Mouse (Mus musculus) left cerebral cortex, postnatal 10 days (tissue): ENCODE results near the gene Megf11. TPM values are rescaled to one million over a fixed set of nuclear protein-coding genes. Genes with fewer than 3 reads are reported as not detected.
A peak's percentile ranks its signal among the peaks of the same experiment; 100 is the strongest.

Source experiments
- DNase-seq, 2 experiments: peaks; one replicate each; pipeline ENCODE4 v3.0.0; 2021 to 2022; ENCODE audit warnings: low spot score in 2 of 2, mixed read lengths in 1 of 2; ENCODE audit errors: extremely low spot score in 1 of 2
- intact Hi-C: fragments of 180-260 bp; cut with DNase I; formaldehyde crosslinking; loops from one replicate; pipeline ENCODE4 v1.15.1; 2025
- total RNA-seq, 2 experiments: library from RNA; stranded (reverse); gene quantifications; 2 replicates each; pipeline ENCODE4 v1.2.3; 2021

Gene Megf11
- 1 to 10 TPM; 7.3 to 9.1 TPM for total RNA-seq

DNA sequence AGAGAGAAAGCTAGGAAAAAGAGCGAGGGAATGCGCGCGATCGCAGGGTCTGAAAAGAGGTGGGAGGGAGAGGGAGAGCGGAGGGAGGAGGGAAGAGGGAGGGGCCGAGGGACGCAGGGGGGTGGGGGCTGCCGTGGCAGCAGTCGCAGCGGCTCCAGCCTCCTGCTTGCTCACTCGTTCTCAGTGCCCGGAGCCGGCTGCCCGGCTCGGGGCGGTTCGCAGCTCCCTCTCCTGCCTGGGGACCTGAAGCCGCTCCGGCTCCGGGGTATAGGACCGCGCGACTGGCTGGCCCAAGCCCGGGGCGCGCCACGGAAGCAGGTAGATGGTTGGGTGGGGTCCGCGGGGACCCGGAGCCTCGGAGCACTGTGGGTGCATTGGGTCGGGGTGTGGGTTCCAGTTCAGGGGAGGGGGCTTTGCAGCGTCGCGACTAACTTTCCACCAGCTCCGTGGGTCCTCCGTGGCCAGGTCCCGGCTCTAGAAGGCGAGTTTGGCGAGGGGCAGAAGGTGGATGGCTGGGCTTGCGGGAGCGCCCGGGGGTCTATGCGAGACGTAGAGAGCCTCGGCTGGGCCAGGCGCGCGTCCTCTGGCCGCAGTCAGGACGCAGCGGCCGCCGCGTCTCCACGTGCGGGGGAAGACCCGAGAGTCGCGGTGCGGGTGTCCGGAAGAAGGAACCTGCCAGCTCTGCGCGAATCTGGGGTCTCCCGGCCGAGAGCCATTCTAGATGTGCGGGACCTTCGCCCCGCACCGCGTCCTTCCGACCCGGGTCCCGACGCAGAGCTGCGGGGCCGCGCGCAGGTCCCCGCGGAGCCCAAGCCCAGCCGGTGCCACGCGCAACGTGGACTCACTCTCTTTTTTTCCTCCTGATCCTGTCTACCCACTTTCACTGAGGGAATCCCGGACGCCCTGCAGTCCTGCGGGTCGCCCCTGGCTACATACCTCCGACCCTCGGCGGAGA, at the start of gene Megf11:
Gene Megf11, plus strand, starts transcription at position 116 of the 955 bp plus-strand sequence.
- intact Hi-C loops: loop anchor here (5.0 kb wide), 1 partner anchor 117 kb away; no protein-coding TSS in a partner anchor

DNA sequence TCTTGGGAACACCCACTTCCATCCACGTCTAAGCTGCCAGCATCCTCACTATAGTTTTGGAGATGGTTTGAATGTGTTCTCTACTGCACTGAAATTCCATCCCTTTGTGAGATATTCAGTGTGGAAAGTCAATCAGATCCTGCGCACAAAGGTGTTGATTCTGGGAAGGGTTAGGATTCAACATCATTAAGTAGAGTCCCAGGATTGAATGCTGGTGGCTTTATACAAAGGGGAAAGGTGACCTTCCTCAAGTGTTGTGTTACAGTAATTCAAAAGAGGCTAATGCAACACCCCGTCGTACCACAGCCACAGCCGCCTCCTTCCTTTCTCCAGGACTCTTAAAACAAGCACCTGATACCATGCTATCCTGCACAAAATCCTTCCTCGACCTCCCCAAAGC, 49.6 kb upstream of the Megf11 start:
- no peak for DNase-seq

More for the DNA sequence above, at the start of gene Megf11:
- peak in 1 of 2 experiments; percentile 74 for DNase-seq

GRCm38 (mm10) chr9:64339361-64339760, 46.1 kb upstream of the Megf11 start:
- intact Hi-C loops: no loop called here

More for the DNA sequence above, 49.6 kb upstream of the Megf11 start:
- intact Hi-C loops: no loop called here

GRCm38 (mm10) chr9:64340351-64341253, 44.8 kb upstream of the Megf11 start:
- intact Hi-C loops: loop anchor here (5.0 kb wide), 2 partner anchors 397 to 622 kb away; partner anchors contain the start of genes Ints14 and Rab11a
- DNase-seq: peak; percentile 53 to 85

More at GRCm38 (mm10) chr9:64339361-64339760, 46.1 kb upstream of the Megf11 start:
- DNase-seq: no peak

DNA sequence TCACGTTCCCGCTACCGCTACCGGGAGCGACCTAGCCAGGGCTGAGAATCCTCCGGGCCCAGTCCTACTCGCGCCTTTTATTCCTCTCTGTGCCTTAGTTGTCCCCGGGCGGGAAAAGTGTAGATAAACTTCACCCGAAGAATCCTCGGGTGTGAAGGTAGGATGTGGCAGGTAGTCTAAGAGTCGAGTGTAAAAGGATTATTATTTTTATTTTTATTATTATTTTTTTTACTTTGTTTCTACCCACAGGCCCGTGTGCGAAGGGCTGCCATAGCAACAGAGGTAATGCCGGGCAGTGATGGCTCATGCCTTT, 44.2 kb upstream of the Megf11 start, which contains the start of gene Dis3l:
Gene Dis3l, minus strand, starts transcription at position 35 of the 313 bp plus-strand sequence.
- DNase-seq: no peak
- intact Hi-C loops: loop anchor here (5.0 kb wide), 2 partner anchors 396 to 621 kb away; partner anchors contain the start of genes Ints14 and Rab11a

DNA sequence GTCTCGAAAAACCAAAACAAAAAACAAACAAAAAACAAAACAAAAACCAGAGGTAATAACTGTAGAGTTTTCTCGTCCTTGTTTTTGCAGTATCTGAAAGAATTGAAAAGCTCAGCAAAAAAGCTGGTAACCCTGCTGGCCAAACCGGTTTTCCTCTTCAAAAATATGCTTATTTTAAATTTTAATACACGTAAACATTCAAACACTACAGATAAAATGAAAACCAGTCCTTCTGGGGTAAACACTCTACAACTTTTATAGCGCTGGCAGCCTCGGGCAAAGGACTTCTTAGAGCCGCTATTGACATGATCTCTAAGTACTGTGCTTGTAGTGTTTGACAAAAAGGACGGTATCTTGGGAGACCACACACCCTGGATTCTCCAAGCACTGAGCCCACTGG, 43.8 kb upstream of the Megf11 start:
- DNase-seq: no peak
- intact Hi-C loops: loop anchor here (5.0 kb wide), 2 partner anchors 396 to 621 kb away; partner anchors contain the start of genes Ints14 and Rab11a

DNA sequence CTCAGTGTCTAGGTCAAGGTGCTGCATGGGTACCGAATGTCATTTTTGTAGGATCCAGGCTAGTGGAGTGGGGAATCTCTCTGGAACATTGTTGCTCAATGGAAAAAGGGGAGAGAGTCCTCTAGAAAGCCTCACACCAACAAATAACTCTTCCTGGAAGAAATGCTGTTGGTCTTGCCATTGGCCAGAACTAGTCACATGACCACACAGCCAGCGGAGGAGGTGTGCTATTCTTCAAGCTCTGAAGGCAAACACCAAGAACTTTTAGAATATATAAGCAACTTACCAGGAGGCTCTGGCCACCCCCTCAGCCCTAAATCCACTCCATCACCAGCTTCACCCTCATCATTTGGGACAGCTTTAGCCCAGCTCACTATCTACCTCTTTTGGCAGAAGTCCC, 41.8 kb upstream of the Megf11 start:
- no peak for DNase-seq
- intact Hi-C loops: loop anchor here (5.0 kb wide), 2 partner anchors 394 to 619 kb away; partner anchors contain the start of genes Ints14 and Rab11a

GRCm38 (mm10) chr9:64345931-64346330, 39.5 kb upstream of the Megf11 start:
- no peak for DNase-seq
- intact Hi-C loops: loop anchor here (5.0 kb wide), 2 partner anchors 291 to 346 kb away; no protein-coding TSS in a partner anchor

GRCm38 (mm10) chr9:64347377-64347776, 38.0 kb upstream of the Megf11 start:
- no peak for DNase-seq
- intact Hi-C loops: loop anchor here (5.0 kb wide), 2 partner anchors 290 to 345 kb away; no protein-coding TSS in a partner anchor

DNA sequence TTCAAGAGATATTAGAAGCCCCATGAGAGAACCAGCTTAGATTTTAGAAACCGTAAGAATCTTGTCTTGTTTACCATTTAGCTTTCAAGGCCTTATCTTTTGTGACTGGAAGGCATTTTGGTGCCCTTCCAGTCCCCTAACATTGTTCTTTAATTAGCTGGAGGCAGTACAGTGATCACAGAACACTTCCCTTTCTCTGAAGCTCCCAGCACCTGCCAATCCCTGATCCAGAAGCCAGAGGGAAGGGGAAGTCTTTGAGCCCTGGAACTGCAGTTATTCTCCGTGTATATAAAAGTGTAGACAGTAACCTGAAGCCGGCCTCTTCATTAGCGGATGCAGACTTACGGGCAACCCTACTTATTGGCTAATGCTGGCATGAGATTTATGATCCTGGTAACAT, 35.9 kb upstream of the Megf11 start:
- DNase-seq: no peak
- intact Hi-C loops: loop anchor here (5.0 kb wide), 2 partner anchors 288 to 343 kb away; no protein-coding TSS in a partner anchor

GRCm38 (mm10) chr9:64351191-64351590, 34.2 kb upstream of the Megf11 start:
- DNase-seq: no peak
- intact Hi-C loops: no loop called here

- intact Hi-C loops: no loop called here
- peak in 1 of 2 experiments; percentile 41 for DNase-seq
Measured at GRCm38 (mm10) chr9:64355627-64356026, 29.8 kb upstream of the Megf11 start.

GRCm38 (mm10) chr9:64361231-64361950, 24.0 kb upstream of the Megf11 start:
- DNase-seq: no peak
- intact Hi-C loops: no loop called here

DNA sequence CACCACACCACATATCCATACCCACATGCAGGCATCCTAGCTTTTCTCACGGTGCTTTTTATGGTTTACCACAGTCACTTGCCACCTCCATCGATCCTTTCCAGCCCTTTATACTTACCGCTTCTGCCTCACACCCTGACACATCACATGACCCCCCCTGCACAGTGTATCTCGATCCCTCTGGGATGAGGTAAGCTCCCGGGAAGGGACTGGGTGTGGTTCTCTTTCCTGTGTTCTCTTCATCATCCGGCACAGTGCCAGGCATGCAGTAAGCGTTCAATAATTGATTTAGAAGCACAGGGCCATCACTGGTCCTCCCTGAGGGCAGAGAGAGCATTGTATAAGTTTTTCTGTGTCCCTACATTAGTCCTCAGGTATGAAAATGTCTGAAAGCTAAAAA, 15.6 kb upstream of the Megf11 start:
- intact Hi-C loops: no loop called here
- DNase-seq: no peak

GRCm38 (mm10) chr9:64371305-64371819, 14.1 kb upstream of the Megf11 start:
- DNase-seq: no peak
- intact Hi-C loops: no loop called here

DNA sequence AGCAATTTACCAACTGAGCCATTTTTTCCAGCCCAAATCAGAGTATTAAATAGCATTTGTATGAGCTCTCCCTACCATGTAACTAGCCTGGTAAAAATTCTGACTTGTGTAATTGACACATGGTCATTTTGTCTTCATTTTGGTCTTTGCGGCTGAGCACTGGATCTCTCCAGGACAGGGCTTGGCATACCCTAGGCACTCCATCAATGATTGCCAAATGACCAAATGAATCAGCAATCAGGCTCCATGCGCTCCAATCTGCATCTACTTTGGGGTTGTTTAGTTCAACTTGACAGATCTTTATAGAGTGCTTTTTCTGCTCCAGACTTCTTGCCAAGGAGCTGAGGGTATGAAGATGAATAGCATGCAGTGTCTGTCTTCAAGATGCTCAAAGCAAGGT, 9.0 kb upstream of the Megf11 start:
- no peak for DNase-seq
- intact Hi-C loops: no loop called here

DNA sequence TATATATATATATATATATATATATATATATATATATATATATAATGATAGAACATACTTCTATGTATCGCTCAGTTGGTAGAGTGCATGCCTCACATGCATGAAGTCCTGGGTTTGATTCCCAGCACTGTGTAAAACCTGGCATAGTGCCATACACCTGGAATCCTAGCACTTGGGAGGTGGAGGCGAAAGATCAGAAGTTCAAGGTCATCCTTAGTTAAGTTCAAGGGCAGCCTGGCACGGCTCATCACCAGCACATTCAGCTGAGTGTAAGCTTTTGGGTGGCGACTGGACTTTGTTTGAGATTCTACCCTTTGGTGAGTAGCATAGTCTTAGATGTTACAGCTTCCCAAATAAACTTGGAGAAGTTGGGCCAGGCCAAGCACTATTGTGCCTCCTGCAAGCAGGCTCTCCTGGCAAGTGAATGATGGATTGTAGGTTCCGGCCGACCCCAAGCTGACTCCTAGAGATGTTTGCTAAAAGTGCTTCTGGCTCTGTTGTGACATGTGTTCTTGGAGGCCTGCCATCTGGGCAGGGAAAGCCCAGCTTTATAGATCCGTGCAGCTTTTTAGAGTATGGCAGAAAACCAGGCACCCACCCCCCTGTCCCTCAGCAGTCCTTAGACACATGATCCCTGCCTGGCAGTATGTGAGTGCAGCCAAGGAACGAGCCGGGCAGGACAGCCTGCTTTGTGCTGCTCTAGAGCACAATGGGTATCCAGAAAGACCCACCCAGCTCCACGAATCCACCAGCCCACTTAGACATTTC, 2.2 kb upstream of the Megf11 start:
- no peak for DNase-seq
- intact Hi-C loops: no loop called here
